Mouse (Mus musculus) embryonic facial prominence, embryonic 13.5 days (tissue): ENCODE measurements around the gene Wnt7b. TPM values are rescaled to one million over a fixed set of nuclear protein-coding genes. Genes with fewer than 3 reads are reported as not detected.
A peak's percentile ranks its signal among the peaks of the same experiment; 100 is the strongest.

ENCODE experiments used
- ATAC-seq: fragments of 200-750 bp; cut with Nextera tagmentation; 2 replicates; pipeline ENCODE4 v1.8.0; 2017; ENCODE audit warnings: low read depth; ENCODE audit not compliant: insufficient number of reproducible peaks, insufficient read depth, low FRiP score, low TSS enrichment
- H3K27ac ChIP-seq: fragments of 300-500 bp; sonication (generic); 2 replicates; pipeline ENCODE4 v1.5.1; 2015; ENCODE audit warnings: moderate library complexity, mild to moderate bottlenecking, inconsistent platforms
- H3K27me3 ChIP-seq: fragments of 300-500 bp; sonication (generic); 2 replicates; pipeline ENCODE4 v1.6.1; 2015; ENCODE audit warnings: mild to moderate bottlenecking, inconsistent platforms
- H3K36me3 ChIP-seq: fragments of 300-500 bp; sonication (generic); 2 replicates; pipeline ENCODE4 v1.6.1; 2015; ENCODE audit warnings: mild to moderate bottlenecking, inconsistent platforms
- H3K4me1 ChIP-seq: fragments of 300-500 bp; sonication (generic); 2 replicates; pipeline ENCODE4 v1.6.1; 2015; ENCODE audit warnings: inconsistent platforms
- H3K4me2 ChIP-seq: fragments of 300-500 bp; sonication (generic); 2 replicates; pipeline ENCODE4 v1.6.1; 2015; ENCODE audit warnings: moderate library complexity, mild to moderate bottlenecking, inconsistent platforms
- H3K4me3 ChIP-seq: fragments of 300-500 bp; sonication (generic); 2 replicates; pipeline ENCODE4 v1.5.1; 2015; ENCODE audit warnings: mild to moderate bottlenecking, inconsistent platforms
- H3K9ac ChIP-seq: fragments of 300-500 bp; sonication (generic); 2 replicates; pipeline ENCODE4 v1.6.1; 2015; ENCODE audit warnings: mild to moderate bottlenecking, inconsistent platforms
- H3K9me3 ChIP-seq: fragments of 300-500 bp; sonication (generic); 2 replicates; pipeline ENCODE4 v1.6.1; 2016; ENCODE audit warnings: inconsistent platforms
- WGBS: fragments of 180-500 bp; shearing (Covaris S2); methylation state at CpG from one replicate; pipeline ENCODE4 v1.1.7; 2015; ENCODE audit warnings: mixed read lengths; 5-methylcytosine and 5-hydroxymethylcytosine counted together
- polyA plus RNA-seq: library from polyadenylated mRNA; unstranded; fragments of >200 nt; fragmentation: Nextera tagmentation; extraction: Ambion mirVana; gene quantifications from 2 replicates; pipeline ENCODE4 v1.2.1, GENCODE M21; 2015

The Wnt7b gene
- 35.0 and 44.9 TPM in 2 replicates for polyA plus RNA-seq

DNA sequence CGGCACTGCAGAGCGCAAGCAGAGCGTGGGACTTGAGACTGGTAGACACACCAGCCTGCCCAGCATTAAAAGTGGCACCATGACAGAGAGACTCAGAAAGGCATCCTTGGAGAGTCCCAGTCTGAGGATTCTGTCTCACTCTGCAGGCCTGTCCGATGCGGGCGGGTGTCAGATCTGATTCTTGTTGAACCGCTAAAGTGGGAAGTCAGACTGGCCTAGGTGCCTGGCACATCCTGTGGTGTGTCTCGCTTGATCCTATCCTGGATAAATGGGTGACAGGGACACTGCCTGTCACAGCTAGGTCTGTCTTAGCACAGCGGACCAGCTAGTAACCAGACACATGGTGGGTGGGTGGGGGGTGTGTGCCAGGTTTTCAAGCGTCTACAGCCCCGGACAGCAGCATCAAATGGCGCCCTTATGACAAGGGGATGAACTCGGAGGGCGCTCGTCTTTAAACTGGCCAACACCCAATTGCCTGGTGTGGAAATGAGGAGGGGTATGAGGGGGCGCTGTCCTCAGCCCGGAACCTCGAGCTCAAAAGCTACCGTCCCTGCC, at the start of gene Wnt7b:
Gene Wnt7b, minus strand, starts transcription at position 118 of the 555 bp plus-strand sequence.
- Histone ChIP-seq H3K4me3 (peak within 1 kb of the TSS; percentile 61), H3K4me2 (peak within 1 kb of the TSS; percentile 95), H3K4me1 (peaks cover 33% of the 10 kb centered on the region), H3K27ac (peak within 1 kb of the TSS; percentile 57), H3K9ac (peak within 1 kb of the TSS; percentile 71), H3K36me3 (no peaks in the 10 kb centered on the region), H3K27me3 (peaks cover 91% of the 10 kb centered on the region), H3K9me3 (0 out of 2 replicates have a peak, but pooled peaks cover 2% of the 10 kb centered on the region)
- ATAC-seq: no peak
- 4% methylated on average over 19 of the region's 19 CpGs for WGBS

DNA sequence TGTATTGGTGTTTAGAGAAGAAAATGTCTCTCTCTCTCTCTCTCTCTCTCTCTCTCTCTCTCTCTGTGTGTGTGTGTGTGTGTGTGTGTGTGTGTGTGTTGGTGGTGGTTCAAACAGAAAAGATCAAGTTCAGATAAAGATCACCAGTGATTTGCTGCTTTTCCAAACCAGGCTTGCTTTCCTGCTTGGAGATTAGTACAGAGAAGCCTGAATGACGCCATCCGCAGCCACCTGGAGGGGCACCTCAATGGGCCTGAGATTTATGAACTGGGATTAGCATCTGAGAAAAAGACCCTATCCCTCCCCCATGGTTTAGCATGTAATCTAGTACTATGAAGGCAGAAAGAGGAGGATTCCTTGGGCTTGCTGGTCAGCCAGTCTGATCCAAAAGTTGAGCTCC, 49.3 kb upstream of the Wnt7b start:
- Histone ChIP-seq H3K4me2 (no peak overlapping the region), H3K36me3 (no peaks in the 10 kb centered on the region), H3K9ac (no peak overlapping the region), H3K27ac (no peak overlapping the region), H3K27me3 (peaks cover 15% of the 10 kb centered on the region), H3K9me3 (no peaks in the 10 kb centered on the region), H3K4me1 (peaks cover 13% of the 10 kb centered on the region), H3K4me3 (no peak overlapping the region)
- WGBS: 46% methylated on average over 2 of the region's 2 CpGs
- ATAC-seq: no peak

DNA sequence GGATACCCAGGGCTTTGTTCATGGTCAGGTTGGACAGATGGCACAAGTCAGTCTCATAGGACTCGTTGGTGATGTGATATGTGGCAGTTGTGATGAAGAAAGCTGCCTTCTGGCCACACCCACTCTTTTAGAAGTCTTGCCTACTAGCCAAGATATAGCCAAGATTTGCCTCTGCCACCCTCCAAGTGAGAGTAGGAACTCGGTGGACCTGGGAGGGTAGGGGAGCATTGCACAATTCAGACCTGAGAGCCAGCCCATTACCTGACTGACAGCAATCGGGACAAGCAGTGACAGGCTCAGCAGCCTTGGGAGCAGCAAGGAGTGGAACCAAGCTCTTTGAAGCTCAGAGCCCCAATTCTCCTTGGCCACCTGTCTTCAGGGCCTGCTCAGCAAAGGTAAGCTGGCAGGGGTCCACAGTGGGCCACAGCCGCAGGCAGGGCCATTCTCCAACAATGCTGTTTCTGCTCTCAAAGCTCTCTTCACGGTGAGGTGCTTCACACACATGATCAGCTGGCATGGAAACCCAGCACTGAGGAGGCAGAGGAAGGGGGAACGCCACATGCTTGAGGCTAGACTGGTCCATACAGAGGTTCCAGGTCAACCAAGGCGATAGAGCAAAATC, 47.8 kb upstream of the Wnt7b start:
- no peaks in the 10 kb centered on the region for H3K9me3 ChIP-seq
- no peak overlapping the region for H3K4me3 ChIP-seq
- WGBS: 73% methylated on average over 7 of the region's 7 CpGs
- H3K36me3 ChIP-seq: no peaks in the 10 kb centered on the region
- no peak overlapping the region for H3K4me2 ChIP-seq
- no peak overlapping the region for H3K27ac ChIP-seq
- H3K4me1 ChIP-seq: peaks cover 26% of the 10 kb centered on the region
- H3K9ac ChIP-seq: no peak overlapping the region
- no peak for ATAC-seq
- peaks cover 30% of the 10 kb centered on the region for H3K27me3 ChIP-seq

DNA sequence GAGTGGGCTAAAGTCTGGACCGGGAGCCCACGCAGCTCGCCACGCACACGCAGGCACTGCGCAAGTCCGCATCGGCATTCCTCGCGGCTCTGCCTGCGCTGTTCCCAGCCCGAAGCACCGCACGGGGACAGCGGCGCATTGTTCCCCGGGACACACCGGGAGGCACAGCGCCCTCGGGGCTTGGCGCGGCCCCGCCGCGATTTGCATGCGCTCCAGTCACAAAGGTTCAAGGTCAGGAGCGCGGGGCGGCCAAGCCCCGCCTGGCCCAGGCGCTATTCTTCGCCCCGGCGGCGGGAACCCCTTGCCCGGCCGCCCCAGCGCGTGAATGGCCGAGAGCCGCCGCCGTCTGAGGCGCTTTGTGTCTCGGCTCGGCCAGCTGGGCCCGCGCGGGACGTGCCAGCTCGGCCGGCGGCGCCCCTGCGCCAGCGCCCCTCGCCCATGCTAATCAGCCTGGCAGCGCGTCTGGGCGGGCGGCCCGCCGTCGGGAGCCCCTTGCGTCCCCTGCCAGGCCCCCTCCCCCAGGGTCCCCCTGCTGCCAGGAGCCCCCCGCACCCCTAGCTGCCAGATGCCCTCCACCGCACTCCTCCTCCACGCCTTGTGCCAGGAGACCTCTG, 43.5 kb upstream of the Wnt7b start:
- H3K9me3 ChIP-seq: peaks cover 3% of the 10 kb centered on the region; the same call in 1 of the 2 replicates

DNA sequence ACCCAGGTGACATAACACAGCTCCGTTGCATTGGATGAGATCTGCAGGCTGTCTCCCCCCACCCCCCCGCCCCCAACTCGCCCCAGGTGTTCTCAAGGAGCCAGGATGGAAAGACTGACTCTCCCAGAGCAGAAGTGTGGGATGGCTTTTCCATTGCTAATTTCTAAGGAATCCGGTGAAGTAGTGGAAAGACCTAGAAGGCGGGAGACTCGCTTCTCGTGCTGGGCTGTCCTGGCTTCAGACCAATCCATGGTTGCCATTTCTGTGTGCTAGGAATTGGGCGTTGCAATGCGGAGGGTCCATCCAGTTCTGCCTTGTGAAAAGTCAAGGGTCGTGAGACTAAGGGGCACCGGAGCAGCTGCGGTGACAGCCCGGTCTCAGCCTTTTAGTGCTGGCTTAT, 39.9 kb upstream of the Wnt7b start:
- H3K4me3 ChIP-seq: no peak overlapping the region
- WGBS: 80% methylated on average over 13 of the region's 13 CpGs
- no peak overlapping the region for H3K27ac ChIP-seq
- H3K4me1 ChIP-seq: peaks cover 12% of the 10 kb centered on the region; the same call in 1 of the 2 replicates
- H3K9ac ChIP-seq: no peak overlapping the region
- ATAC-seq: no peak
- peaks cover 71% of the 10 kb centered on the region for H3K27me3 ChIP-seq
- H3K36me3 ChIP-seq: no peaks in the 10 kb centered on the region
- H3K4me2 ChIP-seq: no peak overlapping the region
- peaks cover 7% of the 10 kb centered on the region for H3K9me3 ChIP-seq

More for the DNA sequence above, 43.5 kb upstream of the Wnt7b start:
- Histone ChIP-seq H3K36me3 (no peaks in the 10 kb centered on the region), H3K9ac (peak overlapping the region; percentile 78), H3K4me1 (peaks cover 12% of the 10 kb centered on the region; the same call in 1 of the 2 replicates), H3K4me3 (peak overlapping the region; percentile 51), H3K27me3 (peaks cover 72% of the 10 kb centered on the region), H3K4me2 (peak overlapping the region; percentile 84), H3K27ac (no peak overlapping the region)
- no peak for ATAC-seq
- WGBS: 1% methylated on average over 68 of the region's 68 CpGs

DNA sequence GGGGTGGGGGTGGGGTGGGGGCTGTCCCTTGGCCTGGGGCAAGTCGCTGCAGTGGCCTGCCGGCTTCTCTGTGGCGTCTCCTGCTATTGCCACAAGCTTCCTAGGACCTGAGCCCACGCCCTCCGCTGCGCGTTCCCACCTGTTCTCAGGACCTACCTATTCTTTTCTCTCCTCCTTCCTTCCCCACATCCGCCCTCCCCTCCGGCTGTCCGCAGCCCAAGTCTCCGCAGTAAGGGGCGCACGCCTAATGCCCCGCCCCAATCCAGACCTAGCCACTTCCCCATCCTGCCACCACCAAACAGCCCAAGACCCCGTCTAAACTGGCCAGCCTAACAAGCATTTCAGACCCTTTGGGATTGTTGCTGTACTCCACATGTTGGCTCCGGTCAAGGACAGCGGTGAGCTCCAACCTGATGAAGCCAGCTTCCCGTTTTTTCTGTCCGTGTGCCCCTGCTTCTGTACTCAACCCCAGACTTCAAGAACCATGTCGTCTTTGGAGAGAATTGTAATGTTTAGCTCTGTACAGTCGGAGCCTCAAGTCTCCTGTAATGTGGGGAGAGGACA, 33.3 kb upstream of the Wnt7b start:
- H3K4me3 ChIP-seq: no peak overlapping the region
- H3K9me3 ChIP-seq: peaks cover 7% of the 10 kb centered on the region
- H3K27me3 ChIP-seq: peaks cover 39% of the 10 kb centered on the region
- no peak for ATAC-seq
- no peak overlapping the region for H3K9ac ChIP-seq
- no peak overlapping the region for H3K27ac ChIP-seq
- peak overlapping the region; percentile 40 for H3K4me2 ChIP-seq
- WGBS: 22% methylated on average over 21 of the region's 21 CpGs
- H3K4me1 ChIP-seq: peaks cover 30% of the 10 kb centered on the region
- H3K36me3 ChIP-seq: no peaks in the 10 kb centered on the region

DNA sequence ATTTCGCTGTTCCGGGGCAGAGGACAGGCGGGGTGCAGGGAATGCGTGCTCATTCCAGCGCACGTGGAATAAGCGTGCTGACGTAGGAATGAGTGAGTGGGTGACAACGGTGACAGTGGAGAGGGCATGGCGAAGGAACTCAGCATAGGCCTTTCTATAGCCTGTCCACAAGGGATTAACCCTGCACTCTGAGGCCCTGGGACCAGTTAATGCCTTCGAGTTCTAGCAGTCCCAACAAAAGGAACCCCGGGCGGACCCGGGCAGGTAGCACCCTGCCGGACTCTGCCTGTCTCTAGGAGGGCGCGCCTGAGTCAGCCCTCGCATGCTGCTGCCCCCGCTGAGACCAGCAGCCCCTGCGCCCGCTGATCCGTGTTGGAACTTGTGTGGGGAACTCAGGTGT, 32.8 kb upstream of the Wnt7b start:
- Histone ChIP-seq H3K27me3 (peaks cover 36% of the 10 kb centered on the region), H3K4me1 (peaks cover 30% of the 10 kb centered on the region), H3K9me3 (peaks cover 7% of the 10 kb centered on the region), H3K9ac (no peak overlapping the region), H3K36me3 (no peaks in the 10 kb centered on the region), H3K27ac (no peak overlapping the region), H3K4me3 (no peak overlapping the region), H3K4me2 (peak overlapping the region; percentile 40)
- no peak for ATAC-seq
- WGBS: 41% methylated on average over 22 of the region's 22 CpGs

DNA sequence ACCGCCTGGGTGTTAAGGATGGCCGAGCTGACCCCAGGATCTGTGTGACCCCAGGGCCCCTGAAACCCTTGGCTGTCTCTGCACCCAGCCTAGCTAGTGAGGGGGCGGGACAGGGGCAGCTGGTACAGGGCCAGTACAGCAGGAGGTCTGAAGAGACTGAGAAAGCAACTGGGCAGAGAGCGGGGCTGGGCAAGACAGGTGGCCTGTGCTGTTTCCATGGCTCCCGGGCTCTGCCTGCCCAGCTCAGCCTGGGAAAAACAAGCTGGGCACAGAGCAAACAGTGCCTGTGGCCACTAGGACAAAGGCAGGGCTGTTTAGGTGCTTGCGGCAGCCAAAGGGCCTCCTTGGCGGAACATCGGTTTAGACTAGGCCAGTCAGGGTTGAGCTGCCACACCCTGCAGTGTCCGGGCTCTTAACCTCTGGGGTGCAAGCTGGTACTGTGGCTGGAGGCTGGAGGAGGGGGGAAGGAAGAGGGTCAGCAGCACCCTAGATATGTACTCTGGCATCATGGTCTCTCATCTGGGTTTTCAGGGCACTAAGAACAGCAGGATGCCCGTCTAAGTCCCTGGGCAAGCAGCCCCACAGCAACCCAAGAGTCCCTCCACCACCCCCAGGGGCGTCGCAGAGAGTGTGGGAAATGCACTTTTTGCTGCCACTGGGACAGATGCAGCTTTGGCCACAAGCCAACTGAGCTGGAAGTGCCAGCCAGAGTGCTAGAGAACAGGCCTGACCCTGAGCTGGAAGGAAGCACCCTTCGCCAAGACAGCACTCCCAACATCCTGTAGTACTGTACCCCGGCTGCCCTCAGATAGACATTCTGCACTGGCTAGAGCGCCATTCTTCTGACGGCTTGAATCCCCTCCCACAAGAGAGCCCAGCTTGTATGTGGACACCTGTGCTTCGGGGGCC, 31.3 kb upstream of the Wnt7b start:
- H3K36me3 ChIP-seq: no peaks in the 10 kb centered on the region
- no peak overlapping the region for H3K4me3 ChIP-seq
- WGBS: 76% methylated on average over 17 of the region's 17 CpGs
- 0 out of 2 replicates have a peak overlapping the region, but pooled peaks have one; percentile 36 for H3K9ac ChIP-seq
- no peak overlapping the region for H3K4me2 ChIP-seq
- peaks cover 5% of the 10 kb centered on the region for H3K9me3 ChIP-seq
- ATAC-seq: no peak
- peaks cover 30% of the 10 kb centered on the region for H3K4me1 ChIP-seq
- peaks cover 36% of the 10 kb centered on the region for H3K27me3 ChIP-seq
- no peak overlapping the region for H3K27ac ChIP-seq

DNA sequence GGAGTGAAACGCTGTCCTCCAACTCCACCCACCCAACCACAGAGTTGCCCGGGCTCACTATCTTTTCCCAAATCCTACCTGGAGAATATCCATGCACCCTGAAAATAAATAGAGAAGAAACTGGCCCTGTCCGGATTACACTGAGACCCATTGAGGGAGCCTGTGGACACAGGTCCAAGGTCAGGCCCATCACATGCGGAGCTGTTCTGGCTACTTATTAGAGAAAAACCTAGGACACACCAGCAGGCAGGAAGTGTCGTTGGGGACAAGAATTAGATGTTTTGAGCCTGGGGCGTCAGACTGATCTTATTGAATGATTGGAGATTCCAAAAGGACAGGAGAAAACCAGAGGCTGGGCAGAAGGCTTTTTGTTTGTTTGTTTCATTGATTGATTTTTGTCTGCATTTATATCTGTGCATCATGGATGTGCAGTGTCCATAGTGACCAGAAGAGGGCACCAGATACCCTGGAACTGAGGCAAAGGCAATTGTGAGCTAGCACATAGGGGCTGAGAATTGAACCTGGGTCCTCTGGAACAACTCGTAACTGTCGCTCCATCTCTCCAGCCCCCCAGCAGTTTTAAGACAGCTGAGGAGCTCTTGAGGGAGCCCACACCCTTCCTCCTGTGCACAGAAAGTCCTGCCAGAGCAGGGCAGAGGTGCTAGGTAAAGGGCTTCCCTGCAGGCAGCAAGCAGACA, 30.5 kb upstream of the Wnt7b start:
- peaks cover 30% of the 10 kb centered on the region for H3K4me1 ChIP-seq
- WGBS: 69% methylated on average over 8 of the region's 8 CpGs
- ATAC-seq: no peak
- H3K9me3 ChIP-seq: peaks cover 3% of the 10 kb centered on the region; the same call in 1 of the 2 replicates
- no peak overlapping the region for H3K9ac ChIP-seq
- no peak overlapping the region for H3K27ac ChIP-seq
- peaks cover 36% of the 10 kb centered on the region for H3K27me3 ChIP-seq
- H3K4me2 ChIP-seq: no peak overlapping the region
- H3K36me3 ChIP-seq: no peaks in the 10 kb centered on the region
- no peak overlapping the region for H3K4me3 ChIP-seq

DNA sequence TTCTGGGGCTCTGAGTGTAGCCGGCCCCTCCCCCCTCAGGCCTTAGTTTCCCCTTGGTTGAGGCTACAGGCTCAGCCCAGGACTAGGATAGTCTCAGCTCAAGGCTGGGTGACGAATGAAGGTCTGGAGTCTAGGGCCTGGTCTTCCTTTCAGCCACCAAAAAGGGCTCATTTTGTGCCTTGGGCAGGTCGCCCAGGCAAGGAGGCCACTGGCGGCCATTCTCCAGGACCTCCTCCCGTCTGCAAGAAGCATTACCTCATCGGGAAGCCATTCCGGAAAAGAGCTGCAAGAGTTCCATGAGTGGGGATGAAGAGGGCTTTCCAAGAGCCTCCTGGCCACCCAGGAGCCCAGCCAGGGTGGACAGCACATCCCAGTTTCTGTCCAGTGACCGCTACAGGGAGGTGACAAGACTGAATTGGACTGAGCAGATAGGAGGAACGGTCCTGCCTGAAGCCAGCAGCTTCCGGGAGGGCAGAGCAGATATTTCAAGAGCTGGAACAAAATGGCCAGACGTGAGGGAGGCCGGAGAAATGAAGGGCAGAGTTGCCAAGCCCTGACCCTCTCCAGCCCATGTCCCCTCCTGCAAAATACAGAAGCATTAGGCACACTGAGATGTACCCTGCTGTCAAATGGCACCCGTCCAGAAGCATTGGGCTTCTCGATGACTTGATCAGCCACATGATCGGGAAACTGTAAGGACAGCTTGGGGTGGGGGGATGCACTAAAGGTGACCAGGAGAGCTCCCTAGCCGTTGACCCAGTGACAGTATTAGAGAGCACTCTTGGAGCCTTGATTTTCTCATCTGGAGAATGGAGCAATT, 29.6 kb upstream of the Wnt7b start:
- WGBS: 78% methylated on average over 16 of the region's 16 CpGs
- peaks cover 3% of the 10 kb centered on the region; the same call in 1 of the 2 replicates for H3K9me3 ChIP-seq
- H3K27me3 ChIP-seq: peaks cover 30% of the 10 kb centered on the region
- no peak for ATAC-seq
- no peak overlapping the region for H3K4me3 ChIP-seq
- H3K36me3 ChIP-seq: no peaks in the 10 kb centered on the region
- no peak overlapping the region for H3K9ac ChIP-seq
- peaks cover 30% of the 10 kb centered on the region for H3K4me1 ChIP-seq
- 0 out of 2 replicates have a peak overlapping the region, but pooled peaks have one; percentile 74 for H3K27ac ChIP-seq
- H3K4me2 ChIP-seq: no peak overlapping the region
